Mouse (Mus musculus): ENCODE results near the gene Krt5. TPM values are rescaled to one million over a fixed set of nuclear protein-coding genes. Genes with fewer than 3 reads are reported as not detected.

Krt5 gene
- not detected in 2 replicates for polyA plus RNA-seq (2014; fragmentation: Nextera tagmentation; extraction: Ambion mirVana)

- no peaks in the 10 kb centered on the region for H3K36me3 ChIP-seq (ENCODE audit: control insufficient read depth, insufficient read depth, low read length)
- no peaks in the 10 kb centered on the region for H3K9me3 ChIP-seq (replicated peaks; ENCODE audit: control insufficient read depth, low read length)
- no peak within 1 kb of the TSS for H3K9ac ChIP-seq (ENCODE audit: low read length)
- no peak within 1 kb of the TSS for H3K4me2 ChIP-seq (ENCODE audit: low read length)
- no peak within 1 kb of the TSS for H3K27ac ChIP-seq (ENCODE audit: low read depth, low read length)
- no peak within 1 kb of the TSS for H3K4me3 ChIP-seq (ENCODE audit: low read depth, low read length)
- DNase-seq (ENCODE audit: low spot score) (no peak), ATAC-seq (no peak)
- H3K27me3 ChIP-seq (replicated peaks; ENCODE audit: control insufficient read depth, insufficient read depth, low read length): no peaks in the 10 kb centered on the region
- 84% methylated on average over 13 of the region's 13 CpGs for WGBS
- no peaks in the 10 kb centered on the region for H3K4me1 ChIP-seq (ENCODE audit: control insufficient read depth, insufficient read depth, low read length)
Observed at GRCm38 (mm10) chr15:101712720-101713119, at the start of gene Krt5. Gene Krt5, minus strand, starts transcription at chr15:101712898.

- Histone ChIP-seq H3K4me2 (ENCODE audit: low read length) (no peak within 1 kb of the TSS), H3K9ac (ENCODE audit: low read length) (no peak within 1 kb of the TSS), H3K4me3 (ENCODE audit: low read depth, low read length) (no peak within 1 kb of the TSS), H3K27me3 (replicated peaks; ENCODE audit: control insufficient read depth, insufficient read depth, low read length) (no peaks in the 10 kb centered on the region), H3K9me3 (replicated peaks; ENCODE audit: control insufficient read depth, low read length) (no peaks in the 10 kb centered on the region), H3K27ac (ENCODE audit: low read depth, low read length) (no peak within 1 kb of the TSS), H3K36me3 (ENCODE audit: control insufficient read depth, insufficient read depth, low read length) (no peaks in the 10 kb centered on the region), H3K4me1 (ENCODE audit: control insufficient read depth, insufficient read depth, low read length) (no peaks in the 10 kb centered on the region)
- ATAC-seq: no peak
- WGBS: 61% methylated on average over 14 of the region's 14 CpGs
- DNase-seq (ENCODE audit: low spot score): no peak
Observed at GRCm38 (mm10) chr15:101742711-101743110, 30.0 kb upstream of the Krt5 start, which contains the start of gene Krt71. Gene Krt71, minus strand, starts transcription at chr15:101743109.

- Histone ChIP-seq H3K4me3 (ENCODE audit: low read depth, low read length) (no peak overlapping the region), H3K27me3 (replicated peaks; ENCODE audit: control insufficient read depth, insufficient read depth, low read length) (no peaks in the 10 kb centered on the region), H3K27ac (ENCODE audit: low read depth, low read length) (no peak overlapping the region), H3K9me3 (replicated peaks; ENCODE audit: control insufficient read depth, low read length) (no peaks in the 10 kb centered on the region), H3K4me1 (ENCODE audit: control insufficient read depth, insufficient read depth, low read length) (no peaks in the 10 kb centered on the region), H3K4me2 (ENCODE audit: low read length) (no peak overlapping the region), H3K9ac (ENCODE audit: low read length) (no peak overlapping the region), H3K36me3 (ENCODE audit: control insufficient read depth, insufficient read depth, low read length) (no peaks in the 10 kb centered on the region)
- 79% methylated on average over 7 of the region's 7 CpGs for WGBS
- ATAC-seq: no peak
- DNase-seq (ENCODE audit: low spot score): no peak
Observed at GRCm38 (mm10) chr15:101737786-101738185, 25.1 kb upstream of the Krt5 start.

- no peak overlapping the region for H3K9ac ChIP-seq (ENCODE audit: low read length)
- no peaks in the 10 kb centered on the region for H3K4me1 ChIP-seq (ENCODE audit: control insufficient read depth, insufficient read depth, low read length)
- DNase-seq (ENCODE audit: low spot score) (no peak), ATAC-seq (no peak)
- no peak overlapping the region for H3K4me3 ChIP-seq (ENCODE audit: low read depth, low read length)
- H3K27me3 ChIP-seq (replicated peaks; ENCODE audit: control insufficient read depth, insufficient read depth, low read length): no peaks in the 10 kb centered on the region
- no peaks in the 10 kb centered on the region for H3K36me3 ChIP-seq (ENCODE audit: control insufficient read depth, insufficient read depth, low read length)
- no peak overlapping the region for H3K4me2 ChIP-seq (ENCODE audit: low read length)
- H3K27ac ChIP-seq (ENCODE audit: low read depth, low read length): no peak overlapping the region
- no peaks in the 10 kb centered on the region for H3K9me3 ChIP-seq (replicated peaks; ENCODE audit: control insufficient read depth, low read length)
Observed at GRCm38 (mm10) chr15:101730653-101731052, 18.0 kb upstream of the Krt5 start.

- no peak overlapping the region for H3K9ac ChIP-seq (ENCODE audit: low read length)
- H3K27me3 ChIP-seq (replicated peaks; ENCODE audit: control insufficient read depth, insufficient read depth, low read length): no peaks in the 10 kb centered on the region
- no peaks in the 10 kb centered on the region for H3K4me1 ChIP-seq (ENCODE audit: control insufficient read depth, insufficient read depth, low read length)
- ATAC-seq (no peak), DNase-seq (ENCODE audit: low spot score) (no peak)
- no peaks in the 10 kb centered on the region for H3K9me3 ChIP-seq (replicated peaks; ENCODE audit: control insufficient read depth, low read length)
- H3K27ac ChIP-seq (ENCODE audit: low read depth, low read length): no peak overlapping the region
- H3K4me2 ChIP-seq (ENCODE audit: low read length): no peak overlapping the region
- H3K36me3 ChIP-seq (ENCODE audit: control insufficient read depth, insufficient read depth, low read length): no peaks in the 10 kb centered on the region
- 76% methylated on average over 5 of the region's 5 CpGs for WGBS
- no peak overlapping the region for H3K4me3 ChIP-seq (ENCODE audit: low read depth, low read length)
Observed at GRCm38 (mm10) chr15:101724686-101725085, 12.0 kb upstream of the Krt5 start.

- no peak overlapping the region for H3K4me2 ChIP-seq (ENCODE audit: low read length)
- ATAC-seq (no peak), DNase-seq (ENCODE audit: low spot score) (no peak)
- H3K9ac ChIP-seq (ENCODE audit: low read length): no peak overlapping the region
- no peaks in the 10 kb centered on the region for H3K9me3 ChIP-seq (replicated peaks; ENCODE audit: control insufficient read depth, low read length)
- no peak overlapping the region for H3K4me3 ChIP-seq (ENCODE audit: low read depth, low read length)
- WGBS: 74% methylated on average over 3 of the region's 3 CpGs
- no peak overlapping the region for H3K27ac ChIP-seq (ENCODE audit: low read depth, low read length)
- no peaks in the 10 kb centered on the region for H3K36me3 ChIP-seq (ENCODE audit: control insufficient read depth, insufficient read depth, low read length)
- no peaks in the 10 kb centered on the region for H3K4me1 ChIP-seq (ENCODE audit: control insufficient read depth, insufficient read depth, low read length)
- no peaks in the 10 kb centered on the region for H3K27me3 ChIP-seq (replicated peaks; ENCODE audit: control insufficient read depth, insufficient read depth, low read length)
Observed at GRCm38 (mm10) chr15:101715831-101716230, 3.1 kb upstream of the Krt5 start.

GRCm38 (mm10) chr15:101714356-101714755, 1.7 kb upstream of the Krt5 start:
- Histone ChIP-seq H3K9me3 (replicated peaks; ENCODE audit: control insufficient read depth, low read length) (no peaks in the 10 kb centered on the region), H3K27me3 (replicated peaks; ENCODE audit: control insufficient read depth, insufficient read depth, low read length) (no peaks in the 10 kb centered on the region), H3K36me3 (ENCODE audit: control insufficient read depth, insufficient read depth, low read length) (no peaks in the 10 kb centered on the region), H3K4me3 (ENCODE audit: low read depth, low read length) (no peak overlapping the region), H3K27ac (ENCODE audit: low read depth, low read length) (no peak overlapping the region), H3K9ac (ENCODE audit: low read length) (no peak overlapping the region), H3K4me1 (ENCODE audit: control insufficient read depth, insufficient read depth, low read length) (no peaks in the 10 kb centered on the region), H3K4me2 (ENCODE audit: low read length) (no peak overlapping the region)
- WGBS: 93% methylated on average over 5 of the region's 5 CpGs
- DNase-seq (ENCODE audit: low spot score): no peak
- no peak for ATAC-seq

GRCm38 (mm10) chr15:101713731-101714130, 1.0 kb upstream of the Krt5 start:
- ATAC-seq (no peak), DNase-seq (ENCODE audit: low spot score) (no peak)
- WGBS: 74% methylated on average over 8 of the region's 8 CpGs

GRCm38 (mm10) chr15:101708683-101709082, 4.0 kb downstream of the Krt5 start:
- Histone ChIP-seq H3K4me1 (ENCODE audit: control insufficient read depth, insufficient read depth, low read length) (no peaks in the 10 kb centered on the region), H3K27me3 (replicated peaks; ENCODE audit: control insufficient read depth, insufficient read depth, low read length) (no peaks in the 10 kb centered on the region)

More at GRCm38 (mm10) chr15:101713731-101714130, 1.0 kb upstream of the Krt5 start:
- H3K36me3 ChIP-seq (ENCODE audit: control insufficient read depth, insufficient read depth, low read length): no peaks in the 10 kb centered on the region
- H3K9me3 ChIP-seq (replicated peaks; ENCODE audit: control insufficient read depth, low read length): no peaks in the 10 kb centered on the region
- no peak overlapping the region for H3K4me2 ChIP-seq (ENCODE audit: low read length)
- no peak overlapping the region for H3K9ac ChIP-seq (ENCODE audit: low read length)
- no peak overlapping the region for H3K27ac ChIP-seq (ENCODE audit: low read depth, low read length)
- no peaks in the 10 kb centered on the region for H3K27me3 ChIP-seq (replicated peaks; ENCODE audit: control insufficient read depth, insufficient read depth, low read length)
- no peak overlapping the region for H3K4me3 ChIP-seq (ENCODE audit: low read depth, low read length)
- no peaks in the 10 kb centered on the region for H3K4me1 ChIP-seq (ENCODE audit: control insufficient read depth, insufficient read depth, low read length)

More at GRCm38 (mm10) chr15:101708683-101709082, 4.0 kb downstream of the Krt5 start:
- WGBS: 71% methylated on average over 11 of the region's 11 CpGs
- DNase-seq (ENCODE audit: low spot score): no peak
- H3K9ac ChIP-seq (ENCODE audit: low read length): no peak overlapping the region
- H3K4me2 ChIP-seq (ENCODE audit: low read length): no peak overlapping the region
- no peak for ATAC-seq
- no peak overlapping the region for H3K27ac ChIP-seq (ENCODE audit: low read depth, low read length)
- no peak overlapping the region for H3K4me3 ChIP-seq (ENCODE audit: low read depth, low read length)
- H3K9me3 ChIP-seq (replicated peaks; ENCODE audit: control insufficient read depth, low read length): no peaks in the 10 kb centered on the region
- no peaks in the 10 kb centered on the region for H3K36me3 ChIP-seq (ENCODE audit: control insufficient read depth, insufficient read depth, low read length)

All from forebrain, embryonic 14.5 days (tissue).